Mouse (Mus musculus) gonadal fat pad, adult 2 months (tissue): ENCODE measurements around the gene Tmem120a. TPM values are rescaled to one million over a fixed set of nuclear protein-coding genes. Genes with fewer than 3 reads are reported as not detected.

Experiments used
- DNase-seq: peaks from one replicate; pipeline ENCODE4 v3.0.0-alpha.2; 2012; ENCODE audit warnings: low read depth
- polyA plus RNA-seq: library from polyadenylated mRNA; depleted of rRNA; stranded (reverse); fragments of >200 nt; gene quantifications from 2 replicates; pipeline ENCODE4 v1.2.3, GENCODE M21; 2012; rRNA removed

The Tmem120a gene
- polyA plus RNA-seq, 1 experiment = 209 TPM

GRCm38 (mm10) chr5:135707855-135708254 lies 36.4 kb downstream of the Tmem120a start:
- DNase-seq = no peak

- DNase-seq = no peak
These were observed 37.2 kb downstream of the Tmem120a start for GRCm38 (mm10) chr5:135707039-135707438.

GRCm38 (mm10) chr5:135705383-135705782 lies 38.9 kb downstream of the Tmem120a start:
- DNase-seq = no peak

GRCm38 (mm10) chr5:135703431-135703830 lies 40.8 kb downstream of the Tmem120a start:
- DNase-seq = no peak

GRCm38 (mm10) chr5:135702682-135703192 lies 41.5 kb downstream of the Tmem120a start:
- DNase-seq = no peak

GRCm38 (mm10) chr5:135702190-135702589 lies 42.1 kb downstream of the Tmem120a start:
- DNase-seq = no peak

GRCm38 (mm10) chr5:135701601-135702000 lies 42.6 kb downstream of the Tmem120a start:
- DNase-seq = no peak

DNA sequence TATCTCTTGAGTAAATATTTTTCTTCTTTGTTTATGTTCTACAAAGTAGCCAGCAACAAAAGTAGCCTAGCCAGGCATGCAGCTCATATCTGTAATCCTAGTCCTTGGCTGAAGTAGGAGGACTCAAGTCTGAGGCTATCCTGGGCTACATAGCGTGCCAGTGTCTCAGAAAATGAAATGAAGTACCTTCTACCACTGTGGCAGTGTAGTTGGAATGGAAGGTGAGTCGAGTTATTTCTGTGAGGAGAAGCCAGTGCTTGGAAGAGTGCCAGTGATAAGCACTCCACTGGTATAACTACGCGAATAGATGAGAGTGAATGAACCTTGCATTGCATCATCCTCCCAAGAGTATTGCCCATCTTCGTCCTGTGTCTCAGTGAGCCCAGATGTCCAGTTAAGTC lies 46.5 kb downstream of the Tmem120a start:
- DNase-seq = no peak

GRCm38 (mm10) chr5:135695277-135695721 lies 48.9 kb downstream of the Tmem120a start:
- DNase-seq = no peak

- no peak for DNase-seq
These were observed 50.9 kb downstream of the Tmem120a start for GRCm38 (mm10) chr5:135693281-135693853.

DNA sequence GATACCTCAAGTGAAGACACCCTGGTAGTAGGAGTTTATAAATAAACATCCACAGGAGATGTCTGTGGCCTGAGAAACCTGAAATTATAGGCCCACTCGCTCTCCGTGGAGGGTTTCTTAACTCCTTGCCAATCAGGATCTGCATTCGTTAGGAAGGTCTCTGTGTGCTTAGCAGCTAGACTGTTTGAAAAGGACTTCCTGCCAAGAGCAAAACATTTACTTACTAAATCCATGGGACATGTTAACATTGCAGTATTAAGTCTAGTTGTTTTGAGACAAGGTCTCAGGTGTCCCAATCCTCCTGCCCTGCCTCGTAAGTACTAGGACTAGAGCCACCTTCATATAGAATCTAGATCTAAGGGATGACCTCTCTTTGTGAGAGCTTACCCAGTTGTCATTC lies 53.0 kb downstream of the Tmem120a start:
- no peak for DNase-seq

GRCm38 (mm10) chr5:135690401-135690800 lies 53.8 kb downstream of the Tmem120a start:
- DNase-seq = no peak

Other genes starting within 250 kb of the Tmem120a start
- 28.8 and 34.9 TPM in 2 replicates for gene Hip1, start 199.3 kb downstream of the Tmem120a start, polyA plus RNA-seq
- gene Ccl26, start 180.9 kb downstream of the Tmem120a start, polyA plus RNA-seq = not detected in 2 replicates
- 10.5 and 12.6 TPM in 2 replicates for gene Ccl24, start 171.4 kb downstream of the Tmem120a start, polyA plus RNA-seq
- 48.0 and 52.7 TPM in 2 replicates for gene Rhbdd2, start 111.8 kb downstream of the Tmem120a start, polyA plus RNA-seq
- 227 and 302 TPM in 2 replicates for gene Por, start 74.4 kb downstream of the Tmem120a start, polyA plus RNA-seq
- gene Styxl1, start 33.9 kb upstream of the Tmem120a start, polyA plus RNA-seq = 1.9 and 2.7 TPM in 2 replicates
- 491 and 596 TPM in 2 replicates for gene Mdh2, start 34.0 kb upstream of the Tmem120a start, polyA plus RNA-seq
- gene Srrm3, start 62.4 kb upstream of the Tmem120a start, polyA plus RNA-seq = 0.04 and 0.08 TPM in 2 replicates
- 195 and 199 TPM in 2 replicates for gene Hspb1, start 143.5 kb upstream of the Tmem120a start, polyA plus RNA-seq
- gene Ywhag, start 190.2 kb upstream of the Tmem120a start, polyA plus RNA-seq = 138 and 165 TPM in 2 replicates
- gene Ssc4d, start 230.1 kb upstream of the Tmem120a start, polyA plus RNA-seq = 12.2 and 15.4 TPM in 2 replicates
- gene Zp3, start 235.7 kb upstream of the Tmem120a start, polyA plus RNA-seq = not detected in 2 replicates